Mouse (Mus musculus): Measurements from ENCODE around the gene Stox2.
"Not testable (repeated sequence)": the region's sequence is repeated elsewhere in the genome, so short reads cannot be mapped to it uniquely, and the experiment has no call there.

Gene Stox2

GRCm38 (mm10) chr8:47446312-47447046 is at the start of gene Stox2:
Gene Stox2, minus strand, starts transcription at chr8:47446362.
- no peak for DNase-seq (ENCODE audit: low read depth in 1 of 2, low spot score in 2 of 2)

- no peak for DNase-seq (ENCODE audit: low read depth in 1 of 2, low spot score in 2 of 2)
Measured at GRCm38 (mm10) chr8:47495428-47495827, 49.3 kb upstream of the Stox2 start.

- DNase-seq (ENCODE audit: low read depth in 1 of 2, low spot score in 2 of 2) = no peak
Measured at GRCm38 (mm10) chr8:47494602-47495153, 48.5 kb upstream of the Stox2 start.

GRCm38 (mm10) chr8:47493106-47493505 is 46.9 kb upstream of the Stox2 start:
- DNase-seq (ENCODE audit: low read depth in 1 of 2, low spot score in 2 of 2) = no peak

GRCm38 (mm10) chr8:47487231-47487630 is 41.1 kb upstream of the Stox2 start:
- no peak for DNase-seq (ENCODE audit: low read depth in 1 of 2, low spot score in 2 of 2)

DNA sequence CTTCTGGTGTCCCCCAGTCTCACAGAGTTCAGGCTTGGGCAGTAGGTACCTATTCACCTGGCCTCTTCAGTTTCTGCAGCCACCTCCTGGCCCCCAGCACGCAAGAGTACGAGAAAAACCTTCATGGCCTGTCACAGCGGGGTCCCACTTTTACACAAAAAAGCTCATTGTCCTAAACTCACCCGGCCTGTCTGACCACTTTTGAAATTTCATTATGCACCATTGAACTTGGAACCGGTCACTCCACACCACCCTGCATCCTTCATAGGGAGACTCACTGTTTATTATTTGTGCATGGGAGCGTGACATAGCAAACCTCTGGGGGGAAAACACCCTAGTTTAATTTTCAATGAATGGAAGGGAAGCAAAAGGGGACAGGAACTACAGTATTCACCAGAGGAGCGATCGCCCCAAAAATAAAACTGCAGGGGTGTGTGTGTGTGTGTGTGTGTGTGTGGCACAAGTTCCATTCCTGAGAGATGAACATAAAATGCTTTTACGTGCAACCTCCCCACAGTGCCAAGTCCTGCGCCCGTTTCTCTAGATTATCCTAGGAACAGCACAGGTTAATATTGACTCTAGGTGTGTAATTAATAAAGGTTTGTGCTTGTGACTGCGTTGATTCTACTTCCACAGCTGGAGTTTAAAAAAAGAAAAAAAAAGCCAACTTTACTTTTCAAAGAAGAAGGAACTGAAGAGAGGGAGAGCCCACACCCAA is 36.4 kb upstream of the Stox2 start:
- DNase-seq (ENCODE audit: low read depth in 1 of 2, low spot score in 2 of 2) = no peak

DNA sequence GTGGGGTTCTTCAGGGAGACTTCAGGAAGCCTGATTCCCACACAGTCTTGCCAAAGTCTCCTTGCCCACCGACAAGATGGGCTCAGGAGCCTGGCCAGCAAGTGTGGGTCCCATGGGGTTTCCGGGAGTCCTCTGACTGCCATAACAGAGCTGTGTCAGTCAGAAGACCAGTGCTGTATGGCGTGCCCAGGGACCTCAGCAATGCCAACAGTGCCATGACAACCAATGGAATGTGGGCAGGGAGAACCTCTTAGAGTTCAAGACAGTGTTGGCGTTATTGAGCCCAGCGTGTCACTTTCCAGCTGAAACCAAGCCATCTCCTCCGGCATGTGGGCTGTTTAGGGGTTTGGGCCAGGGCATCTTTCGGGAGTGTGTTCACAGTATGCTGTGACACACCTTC is 33.9 kb upstream of the Stox2 start:
- DNase-seq (ENCODE audit: low read depth in 1 of 2, low spot score in 2 of 2) = no peak

GRCm38 (mm10) chr8:47461650-47462049 is 15.5 kb upstream of the Stox2 start:
- DNase-seq (ENCODE audit: low read depth in 1 of 2, low spot score in 2 of 2) = no peak

- DNase-seq (ENCODE audit: low read depth in 1 of 2, low spot score in 2 of 2) = no peak
Measured at GRCm38 (mm10) chr8:47459216-47459749, 13.1 kb upstream of the Stox2 start.

DNA sequence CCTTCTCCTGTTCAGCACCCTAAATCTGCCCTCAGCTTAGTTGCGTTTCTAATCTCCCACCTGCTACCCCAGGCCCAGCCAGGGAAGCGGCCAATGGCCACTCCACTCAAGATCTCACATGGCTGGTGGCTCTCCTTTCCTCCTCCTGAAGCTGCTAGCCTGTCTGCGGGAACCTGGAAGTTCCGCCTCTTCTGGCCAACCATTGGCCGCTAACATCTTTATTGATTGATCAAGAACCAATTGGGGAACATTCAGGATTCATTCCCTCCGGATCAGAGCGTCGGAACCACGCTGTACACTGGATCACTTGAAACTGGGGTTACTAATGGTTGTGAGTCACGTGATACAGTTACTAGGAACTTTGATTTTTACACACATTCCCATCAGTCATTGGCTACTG is 12.4 kb upstream of the Stox2 start:
- no peak for DNase-seq (ENCODE audit: low read depth in 1 of 2, low spot score in 2 of 2)

GRCm38 (mm10) chr8:47449211-47449610 is 3.0 kb upstream of the Stox2 start:
- not testable (repeated sequence) for DNase-seq (ENCODE audit: low read depth in 1 of 2, low spot score in 2 of 2)

- no peak for DNase-seq (ENCODE audit: low read depth in 1 of 2, low spot score in 2 of 2)
Measured at GRCm38 (mm10) chr8:47439271-47439670, 6.9 kb downstream of the Stox2 start.

- no peak for DNase-seq (ENCODE audit: low read depth in 1 of 2, low spot score in 2 of 2)
Measured at GRCm38 (mm10) chr8:47437976-47438375, 8.2 kb downstream of the Stox2 start.

GRCm38 (mm10) chr8:47435861-47436260 is 10.3 kb downstream of the Stox2 start:
- DNase-seq (ENCODE audit: low read depth in 1 of 2, low spot score in 2 of 2) = no peak

- DNase-seq (ENCODE audit: low read depth in 1 of 2, low spot score in 2 of 2) = no peak
Measured at GRCm38 (mm10) chr8:47435412-47435811, 10.8 kb downstream of the Stox2 start.

DNA sequence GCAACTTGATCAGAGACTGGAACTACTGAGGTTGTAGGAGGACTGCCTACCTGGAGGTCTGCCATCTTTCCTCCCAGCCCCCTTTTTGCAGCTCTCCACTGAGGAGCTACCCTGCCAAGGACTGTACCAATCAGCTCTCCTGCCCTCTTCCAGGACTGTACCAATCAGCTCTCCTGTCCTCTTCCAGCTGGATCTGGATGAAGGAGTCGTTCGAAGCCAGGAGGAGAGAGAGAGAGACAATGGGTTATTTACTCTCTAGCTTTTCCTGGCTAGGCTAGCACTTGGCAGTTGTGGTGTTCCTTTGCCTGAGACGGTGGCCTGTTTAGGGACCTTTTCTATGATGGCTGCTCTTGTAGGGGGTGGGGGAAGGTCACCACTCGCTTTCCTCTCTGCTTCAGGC is 14.9 kb downstream of the Stox2 start:
- no peak for DNase-seq (ENCODE audit: low read depth in 1 of 2, low spot score in 2 of 2)

GRCm38 (mm10) chr8:47414258-47414525 is 32.0 kb downstream of the Stox2 start:
- DNase-seq (ENCODE audit: low read depth in 1 of 2, low spot score in 2 of 2) = not testable (repeated sequence)

DNA sequence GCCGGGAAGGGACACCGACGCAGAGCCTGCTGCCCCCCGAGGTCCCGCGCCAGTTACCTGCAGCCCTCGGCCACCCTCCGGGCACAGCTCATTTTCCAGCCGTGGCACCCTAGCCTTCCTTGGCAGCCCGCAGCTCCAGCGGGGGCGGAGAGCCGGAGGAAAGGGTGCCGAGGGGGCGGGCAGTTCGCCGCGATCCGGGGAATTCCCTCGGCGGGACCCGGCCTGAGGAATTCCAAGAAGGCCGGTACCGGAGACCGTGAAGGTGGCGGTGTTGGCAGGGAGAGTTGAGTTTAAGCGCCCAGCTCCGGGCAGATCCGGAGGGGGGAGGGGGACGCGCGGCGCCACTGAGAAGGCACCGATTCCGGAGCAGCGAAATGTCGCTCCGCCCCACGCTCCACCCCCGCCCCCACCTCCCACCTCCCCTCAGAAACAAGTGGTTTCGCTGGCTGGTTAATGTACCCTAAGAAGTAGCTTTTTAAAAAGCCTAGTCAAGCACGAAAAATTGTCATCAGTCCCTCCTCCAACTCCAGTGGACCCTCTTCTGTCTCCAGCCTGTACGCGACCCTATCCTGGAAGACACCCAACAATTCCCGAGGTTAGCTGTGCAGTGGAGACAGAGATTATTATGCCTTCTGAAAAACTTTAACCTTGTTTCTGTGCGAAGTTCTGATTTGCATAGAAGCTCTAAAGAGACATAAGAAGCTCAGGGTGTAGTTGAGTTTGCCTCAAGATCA is 32.5 kb downstream of the Stox2 start:
- DNase-seq (ENCODE audit: low read depth in 1 of 2, low spot score in 2 of 2) = no peak

- DNase-seq (ENCODE audit: low read depth in 1 of 2, low spot score in 2 of 2) = no peak
Measured at GRCm38 (mm10) chr8:47412696-47413523, 33.3 kb downstream of the Stox2 start.

- no peak for DNase-seq (ENCODE audit: low read depth in 1 of 2, low spot score in 2 of 2)
Measured at GRCm38 (mm10) chr8:47411994-47412695, 34.0 kb downstream of the Stox2 start.

All from monocyte, adult 2 months (primary cell).